Mouse (Mus musculus): ENCODE data around the gene Gm10972. TPM values are rescaled to one million over a fixed set of nuclear protein-coding genes. Genes with fewer than 3 reads are reported as not detected.
"Not testable (repeated sequence)": the region's sequence is repeated elsewhere in the genome, so short reads cannot be mapped to it uniquely, and the experiment has no call there.

Gene Gm10972
- polyA plus RNA-seq (2012; rRNA removed): not detected in 2 replicates
- polyA plus RNA-seq (2014; fragmentation: Nextera tagmentation; extraction: Ambion mirVana): not detected in 2 replicates

GRCm38 (mm10) chr3:94642495-94643162, at the start of gene Gm10972:
TSS of gene Gm10972 (plus strand) at chr3:94643112.
- not testable (repeated sequence) for H3K4me1 ChIP-seq (ENCODE audit: control insufficient read depth, insufficient read depth, low read length); H3K4me2 ChIP-seq (replicated peaks; ENCODE audit: low read depth, low read length, severe bottlenecking); H3K4me3 ChIP-seq (replicated peaks; ENCODE audit: low read length); ATAC-seq (ENCODE audit: low FRiP score, low read depth); H3K9ac ChIP-seq (ENCODE audit: low read depth, low read length, severe bottlenecking); DNase-seq (ENCODE audit: low spot score); H3K27me3 ChIP-seq (ENCODE audit: control insufficient read depth, insufficient read depth, low read length); H3K27ac ChIP-seq (replicated peaks; ENCODE audit: low read depth, low read length); H3K9me3 ChIP-seq (ENCODE audit: control insufficient read depth, low read length); H3K36me3 ChIP-seq (ENCODE audit: control insufficient read depth, insufficient read depth, low read length)
- WGBS: 80% methylated on average over 2 of the region's 2 CpGs

GRCm38 (mm10) chr3:94595871-94596287, 47.0 kb upstream of the Gm10972 start:
- Histone ChIP-seq H3K27ac (replicated peaks; ENCODE audit: low read depth, low read length) (no peak overlapping the region), H3K4me2 (replicated peaks; ENCODE audit: low read depth, low read length, severe bottlenecking) (no peak overlapping the region), H3K9me3 (ENCODE audit: control insufficient read depth, low read length) (no peaks in the 10 kb centered on the region), H3K9ac (ENCODE audit: low read depth, low read length, severe bottlenecking) (no peak overlapping the region), H3K4me3 (replicated peaks; ENCODE audit: low read length) (no peak overlapping the region), H3K27me3 (ENCODE audit: control insufficient read depth, insufficient read depth, low read length) (no peaks in the 10 kb centered on the region), H3K36me3 (ENCODE audit: control insufficient read depth, insufficient read depth, low read length) (no peaks in the 10 kb centered on the region), H3K4me1 (ENCODE audit: control insufficient read depth, insufficient read depth, low read length) (no peaks in the 10 kb centered on the region)
- no peak for DNase-seq (ENCODE audit: low spot score)
- 92% methylated on average over 6 of the region's 6 CpGs for WGBS
- no peak for TF ChIP-seq POLR2A (IDR thresholded peaks at IDR 0.05; ENCODE audit: borderline replicate concordance, extremely low read depth, insufficient read depth, insufficient read length)
- no peak for ATAC-seq (ENCODE audit: low FRiP score, low read depth)

- H3K9ac ChIP-seq (ENCODE audit: low read depth, low read length, severe bottlenecking): no peak overlapping the region
- H3K4me1 ChIP-seq (ENCODE audit: control insufficient read depth, insufficient read depth, low read length): no peaks in the 10 kb centered on the region
- H3K9me3 ChIP-seq (ENCODE audit: control insufficient read depth, low read length): no peaks in the 10 kb centered on the region
- H3K4me3 ChIP-seq (replicated peaks; ENCODE audit: low read length): no peak overlapping the region
- WGBS: 82% methylated on average over 3 of the region's 3 CpGs
- H3K27ac ChIP-seq (replicated peaks; ENCODE audit: low read depth, low read length): no peak overlapping the region
- H3K4me2 ChIP-seq (replicated peaks; ENCODE audit: low read depth, low read length, severe bottlenecking): no peak overlapping the region
- no peaks in the 10 kb centered on the region for H3K27me3 ChIP-seq (ENCODE audit: control insufficient read depth, insufficient read depth, low read length)
- ATAC-seq (ENCODE audit: low FRiP score, low read depth) (no peak), DNase-seq (ENCODE audit: low spot score) (no peak)
- no peak for TF ChIP-seq POLR2A (IDR thresholded peaks at IDR 0.05; ENCODE audit: borderline replicate concordance, extremely low read depth, insufficient read depth, insufficient read length)
- H3K36me3 ChIP-seq (ENCODE audit: control insufficient read depth, insufficient read depth, low read length): no peaks in the 10 kb centered on the region
Measured at GRCm38 (mm10) chr3:94597224-94597779, 45.6 kb upstream of the Gm10972 start.

- Histone ChIP-seq H3K27ac (replicated peaks; ENCODE audit: low read depth, low read length) (no peak overlapping the region), H3K9ac (ENCODE audit: low read depth, low read length, severe bottlenecking) (no peak overlapping the region), H3K4me3 (replicated peaks; ENCODE audit: low read length) (no peak overlapping the region), H3K27me3 (ENCODE audit: control insufficient read depth, insufficient read depth, low read length) (no peaks in the 10 kb centered on the region), H3K36me3 (ENCODE audit: control insufficient read depth, insufficient read depth, low read length) (no peaks in the 10 kb centered on the region), H3K4me1 (ENCODE audit: control insufficient read depth, insufficient read depth, low read length) (no peaks in the 10 kb centered on the region), H3K4me2 (replicated peaks; ENCODE audit: low read depth, low read length, severe bottlenecking) (no peak overlapping the region), H3K9me3 (ENCODE audit: control insufficient read depth, low read length) (no peaks in the 10 kb centered on the region)
- DNase-seq (ENCODE audit: low spot score): peak; percentile 75
- ATAC-seq (ENCODE audit: low FRiP score, low read depth): peak; percentile 70; the same call in 1 of the 2 replicates
- TF ChIP-seq POLR2A (IDR thresholded peaks at IDR 0.05; ENCODE audit: borderline replicate concordance, extremely low read depth, insufficient read depth, insufficient read length): no peak
- WGBS: 0% methylated on average over 4 of the region's 4 CpGs
Measured at GRCm38 (mm10) chr3:94601959-94602358, 41.0 kb upstream of the Gm10972 start.

GRCm38 (mm10) chr3:94609621-94610020, 33.3 kb upstream of the Gm10972 start:
- peaks cover 12% of the 10 kb centered on the region for H3K4me1 ChIP-seq (ENCODE audit: control insufficient read depth, insufficient read depth, low read length)
- no peaks in the 10 kb centered on the region for H3K36me3 ChIP-seq (ENCODE audit: control insufficient read depth, insufficient read depth, low read length)
- no peak overlapping the region for H3K9ac ChIP-seq (ENCODE audit: low read depth, low read length, severe bottlenecking)
- DNase-seq (ENCODE audit: low spot score) (no peak), ATAC-seq (ENCODE audit: low FRiP score, low read depth) (no peak)
- no peak overlapping the region for H3K4me2 ChIP-seq (replicated peaks; ENCODE audit: low read depth, low read length, severe bottlenecking)
- 96% methylated on average over 3 of the region's 3 CpGs for WGBS
- no peaks in the 10 kb centered on the region for H3K9me3 ChIP-seq (ENCODE audit: control insufficient read depth, low read length)
- no peak overlapping the region for H3K27ac ChIP-seq (replicated peaks; ENCODE audit: low read depth, low read length)
- H3K4me3 ChIP-seq (replicated peaks; ENCODE audit: low read length): no peak overlapping the region
- H3K27me3 ChIP-seq (ENCODE audit: control insufficient read depth, insufficient read depth, low read length): no peaks in the 10 kb centered on the region
- no peak for TF ChIP-seq POLR2A (IDR thresholded peaks at IDR 0.05; ENCODE audit: borderline replicate concordance, extremely low read depth, insufficient read depth, insufficient read length)
